Mouse (Mus musculus): Measurements from ENCODE around the gene Samd4b.
"Not testable (repeated sequence)": the region's sequence is repeated elsewhere in the genome, so short reads cannot be mapped to it uniquely, and the experiment has no call there.

- not testable (repeated sequence) for TF ChIP-seq GATA1, TAL1 (IDR thresholded peaks at IDR 0.05; ENCODE audit: low read length)
These were observed 5.8 kb upstream of the Samd4b start for GRCm38 (mm10) chr7:28603788-28604187.
